Mouse (Mus musculus) G1E (cell line): ENCODE measurements around the gene Sf3a1.

Source experiments
- CTCF ChIP-seq: IDR thresholded peaks from 2 replicates; pipeline ENCODE4 v1.5.1; 2012; ENCODE audit warnings: low read depth, low read length, inconsistent platforms, mixed read lengths
- GATA1 ChIP-seq: IDR thresholded peaks from 2 replicates; pipeline ENCODE4 v1.6.1; 2012; ENCODE audit warnings: borderline replicate concordance, low read length, inconsistent platforms, mixed read lengths

- no peak for TF ChIP-seq CTCF
- no peak for TF ChIP-seq GATA1
These were observed 59.8 kb downstream of the Sf3a1 start for GRCm38 (mm10) chr11:4219908-4220307.
